Mouse (Mus musculus): ENCODE results near the gene Hist1h4f.

DNA sequence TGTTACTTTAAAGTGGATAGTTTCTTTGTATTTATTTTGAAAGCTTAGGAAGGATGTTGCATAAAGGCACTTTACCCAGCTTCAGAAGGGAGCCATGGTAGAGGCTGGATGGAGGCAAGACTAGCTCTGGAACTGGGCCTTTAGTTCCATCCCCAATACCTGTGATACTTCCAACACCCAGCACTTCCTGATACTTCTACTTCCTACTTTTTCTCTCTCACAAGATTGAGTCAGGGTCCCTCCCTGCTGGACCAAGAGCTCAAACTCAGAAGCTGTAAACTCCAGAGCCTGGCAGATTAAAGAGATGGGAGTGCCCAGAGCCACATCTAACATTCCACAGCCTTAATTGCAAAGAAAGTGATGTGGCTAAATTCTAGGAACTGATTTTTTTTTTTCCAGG lies 32.9 kb upstream of the Hist1h4f start:
- no peak for TF ChIP-seq CTCF (IDR thresholded peaks at IDR 0.05; ENCODE audit: low read depth)
- TF ChIP-seq EP300 (IDR thresholded peaks at IDR 0.05; ENCODE audit: low read depth): no peak

All from liver, postnatal 0 days (tissue).